8 mouse cellular contexts compared by ENCODE assay signal in the genomic region with DNA sequence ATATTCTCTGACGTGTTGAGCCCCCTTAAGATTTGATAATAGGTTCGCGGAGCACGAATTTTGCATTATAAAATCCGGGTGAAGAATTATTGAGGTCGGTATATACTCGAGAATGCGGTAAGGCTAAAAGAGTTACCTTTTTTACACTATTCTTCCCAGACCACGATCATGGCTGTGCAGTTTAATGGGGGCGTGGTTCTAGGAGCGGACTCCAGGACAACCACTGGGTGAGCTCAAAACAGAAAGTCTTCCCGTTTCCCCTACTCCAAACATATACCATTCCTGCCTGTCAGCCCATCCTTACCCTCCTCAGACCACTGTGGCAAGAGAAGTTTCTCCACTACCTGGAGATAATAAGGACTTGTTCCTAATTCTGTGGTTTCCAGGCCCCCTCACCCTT. TPM values are rescaled to one million over a fixed set of nuclear protein-coding genes. Genes with fewer than 3 reads are reported as not detected.
A peak's percentile ranks its signal among the peaks of the same experiment; 100 is the strongest.
DNase-seq lines count a peak whose midpoint lies in the region; ATAC-seq and TF ChIP-seq lines count a peak whose summit lies in the region.

No protein-coding gene starts in this region.

- TF ChIP-seq CTCF in lung, adult 2 months (IDR thresholded peaks at IDR 0.05; ENCODE audit: insufficient read depth, low read length): no peak

- WGBS in lung, adult 2 months: 3% methylated on average over 12 of the region's 12 CpGs
- 3% methylated on average over 12 of the region's 12 CpGs for WGBS in neural tube, embryonic 12.5 days

- H3K4me2 ChIP-seq in neural tube, embryonic 12.5 days (replicated peaks): peak overlapping the region; percentile 77

- H3K36me3 ChIP-seq in neural tube, embryonic 12.5 days: peaks cover 31% of the 10 kb centered on the region

- H3K4me3 ChIP-seq in lung, adult 2 months (replicated peaks; ENCODE audit: extremely low read depth, low read depth, low read length): peak overlapping the region; percentile 92
- peak overlapping the region; percentile 72 for H3K4me3 ChIP-seq in neural tube, embryonic 12.5 days

- H3K9me3 ChIP-seq in neural tube, embryonic 12.5 days: no peaks in the 10 kb centered on the region

- no peak overlapping the region for H3K27ac ChIP-seq in neural tube, embryonic 12.5 days

- intact Hi-C loops in gastrocnemius, postnatal 36 days (cut with DNase I): no loop called here

- no peak for ATAC-seq in neural tube, embryonic 12.5 days (ENCODE audit: low FRiP score, low read depth)

- DNase-seq in lung, adult 2 months: no peak
- DNase-seq in lung, postnatal 25 days (ENCODE audit: low spot score): no peak
- DNase-seq in embryo, embryonic 11 days: peak; percentile 30
- DNase-seq in induced T-regulatory cell, adult 2 months (ENCODE audit: low read depth): peak; percentile 34
- DNase-seq in adrenal gland, adult 18-20 months (ENCODE audit: low spot score in 2 of 2): no peak
- DNase-seq in gastrocnemius, postnatal 36 days: no peak
- no peak for DNase-seq in thymus, postnatal 25 days

- peak overlapping the region; percentile 72 for H3K9ac ChIP-seq in neural tube, embryonic 12.5 days

- no peaks in the 10 kb centered on the region for H3K27me3 ChIP-seq in neural tube, embryonic 12.5 days (replicated peaks)

- TF ChIP-seq POLR2A in lung, adult 2 months (IDR thresholded peaks at IDR 0.05; ENCODE audit: borderline replicate concordance, extremely low read depth, low read depth, low read length): no peak

- peaks cover 2% of the 10 kb centered on the region; the same call in 1 of the 2 replicates for H3K4me1 ChIP-seq in lung, adult 2 months (ENCODE audit: control insufficient read depth, insufficient read depth, low read length)
- H3K4me1 ChIP-seq in neural tube, embryonic 12.5 days: peaks cover 10% of the 10 kb centered on the region

RNA-seq across cellular contexts. Expression of a gene that starts 0.6 kb away (rescaled TPM):
- 202 and 264 TPM in 2 replicates for polyA plus RNA-seq in lung, adult 2 months (2012; rRNA removed)
- 779 and 832 TPM in 2 replicates for polyA plus RNA-seq in neural tube, embryonic 12.5 days (2016; fragmentation: Nextera tagmentation; extraction: Ambion mirVana)
- total RNA-seq in adrenal gland, adult 18-20 months (2021): 100 to 1,000 TPM; 271 to 281 TPM
- total RNA-seq in gastrocnemius, postnatal 36 days (2021): 100 to 1,000 TPM; 242 TPM

RNA-seq across cellular contexts. Expression of a gene that starts 6.7 kb away (rescaled TPM):
- 0.12 and 0.34 TPM in 2 replicates for polyA plus RNA-seq in lung, adult 2 months (2012; rRNA removed)
- 0.22 and 0.42 TPM in 2 replicates for polyA plus RNA-seq in neural tube, embryonic 12.5 days (2016; fragmentation: Nextera tagmentation; extraction: Ambion mirVana)
- total RNA-seq in adrenal gland, adult 18-20 months (2021): not detected
- total RNA-seq in gastrocnemius, postnatal 36 days (2021): not detected

RNA-seq across cellular contexts. Expression of a gene that starts 7.0 kb away (rescaled TPM):
- not detected in 2 replicates for polyA plus RNA-seq in lung, adult 2 months (2012; rRNA removed)
- polyA plus RNA-seq in neural tube, embryonic 12.5 days (2016; fragmentation: Nextera tagmentation; extraction: Ambion mirVana): not detected in 2 replicates
- total RNA-seq in adrenal gland, adult 18-20 months (2021): not detected
- total RNA-seq in gastrocnemius, postnatal 36 days (2021): not detected

RNA-seq across cellular contexts. Expression of a gene that starts 11.3 kb away (rescaled TPM):
- 0.20 and 0.26 TPM in 2 replicates for polyA plus RNA-seq in lung, adult 2 months (2012; rRNA removed)
- polyA plus RNA-seq in neural tube, embryonic 12.5 days (2016; fragmentation: Nextera tagmentation; extraction: Ambion mirVana): not detected in 2 replicates
- total RNA-seq in adrenal gland, adult 18-20 months (2021): not detected
- not detected for total RNA-seq in gastrocnemius, postnatal 36 days (2021)

RNA-seq across cellular contexts. Expression of a gene that starts 14.1 kb away (rescaled TPM):
- 32.4 and 47.2 TPM in 2 replicates for polyA plus RNA-seq in lung, adult 2 months (2012; rRNA removed)
- 4.7 and 5.8 TPM in 2 replicates for polyA plus RNA-seq in neural tube, embryonic 12.5 days (2016; fragmentation: Nextera tagmentation; extraction: Ambion mirVana)
- total RNA-seq in adrenal gland, adult 18-20 months (2021): 1 to 10 TPM; 6.8 to 8.2 TPM
- total RNA-seq in gastrocnemius, postnatal 36 days (2021): 10 to 100 TPM; 15.0 to 17.2 TPM

Comparison
In these comparisons a context has a peak if more than half of its experiments do, and no peak if none do; other contexts are left out.
1. DNase-seq: peak in embryo, embryonic 11 days (single experiment) and induced T-regulatory cell, adult 2 months (single experiment); none in lung, adult 2 months (single experiment), lung, postnatal 25 days (single experiment), adrenal gland, adult 18-20 months (0 of 2), gastrocnemius, postnatal 36 days (0 of 2) and thymus, postnatal 25 days (single experiment).